Mouse (Mus musculus) cortical plate, adult 2 months (tissue): Measurements from ENCODE around the gene Dlg2. TPM values are rescaled to one million over a fixed set of nuclear protein-coding genes. Genes with fewer than 3 reads are reported as not detected.

Experiments
- H3K27ac ChIP-seq: fragments of 200-500 bp; 2 replicates; pipeline ENCODE4 v1.5.1; 2012; ENCODE audit warnings: low read length, control low read depth, inconsistent platforms; ENCODE audit not compliant: insufficient read depth
- H3K4me1 ChIP-seq: fragments of 200-500 bp; 2 replicates; pipeline ENCODE4 v1.6.1; 2011; ENCODE audit warnings: low read length; ENCODE audit not compliant: control insufficient read depth, insufficient read depth
- H3K4me3 ChIP-seq: fragments of 200-500 bp; 2 replicates; pipeline ENCODE4 v1.5.1; 2011; ENCODE audit warnings: mild to moderate bottlenecking, low read length, control low read depth; ENCODE audit not compliant: insufficient read depth
- CTCF ChIP-seq: fragments of 200-500 bp; IDR thresholded peaks from 2 replicates; pipeline ENCODE4 v1.5.1; 2011; ENCODE audit warnings: mild to moderate bottlenecking, control low read depth, low read length; ENCODE audit not compliant: insufficient read depth; ENCODE audit errors: extremely low read depth
- POLR2A ChIP-seq: fragments of 200-500 bp; IDR thresholded peaks from 2 replicates; pipeline ENCODE4 v1.6.1; 2011; ENCODE audit warnings: mild to moderate bottlenecking, low read length, control low read depth; ENCODE audit not compliant: insufficient read depth; ENCODE audit errors: extremely low read depth
- polyA plus RNA-seq: library from polyadenylated mRNA; depleted of rRNA; stranded (reverse); fragments of >200 nt; gene quantifications from 2 replicates; pipeline ENCODE4 v1.2.3, GENCODE M21; 2012

The Dlg2 gene
- polyA plus RNA-seq, 1 experiment: 139 TPM

DNA sequence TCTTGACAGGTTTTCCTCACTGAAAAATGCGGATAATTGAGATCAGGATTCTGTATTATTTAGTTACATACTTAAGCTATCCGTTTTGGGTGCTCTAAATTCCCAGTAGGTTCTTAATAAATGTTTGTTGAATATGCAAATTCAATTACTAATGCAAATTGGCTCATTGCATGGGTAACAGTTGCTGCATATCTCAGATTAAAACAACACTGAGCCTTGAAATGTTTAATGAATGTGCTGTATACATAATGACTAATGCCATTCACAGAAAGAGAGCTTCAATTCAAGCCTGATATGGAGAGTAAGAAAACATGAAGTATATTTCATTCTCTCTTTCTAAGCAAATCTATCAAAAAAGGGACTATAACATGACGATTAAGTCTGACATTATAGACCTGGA lies 1039.8 kb downstream of the Dlg2 start:
- TF ChIP-seq CTCF (no peak), POLR2A (no peak)
- Histone ChIP-seq H3K4me3 (no peak overlapping the region), H3K27ac (no peak overlapping the region), H3K4me1 (peaks cover 3% of the 10 kb centered on the region)

DNA sequence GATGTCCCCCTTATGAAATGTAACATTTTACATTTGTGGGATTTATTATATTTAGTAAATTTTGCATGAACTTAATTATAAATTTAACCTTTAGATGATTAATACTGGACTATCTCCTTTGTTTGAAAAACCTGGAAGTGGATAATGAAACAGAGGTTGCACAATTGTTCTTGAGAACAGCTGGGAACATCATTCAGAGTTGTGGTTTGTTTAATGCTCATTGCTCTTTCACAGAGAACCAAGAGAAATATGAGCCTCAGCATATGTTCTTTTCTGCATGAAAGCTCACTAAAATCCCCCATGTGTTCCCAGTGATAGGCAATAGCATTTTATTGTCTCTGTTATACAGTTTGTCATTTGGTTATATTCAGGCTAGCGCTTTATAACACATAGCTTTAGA lies 1049.4 kb downstream of the Dlg2 start:
- Histone ChIP-seq H3K4me1 (peaks cover 2% of the 10 kb centered on the region; the same call in 1 of the 2 replicates), H3K4me3 (no peak overlapping the region), H3K27ac (no peak overlapping the region)
- TF ChIP-seq CTCF (no peak), POLR2A (no peak)

DNA sequence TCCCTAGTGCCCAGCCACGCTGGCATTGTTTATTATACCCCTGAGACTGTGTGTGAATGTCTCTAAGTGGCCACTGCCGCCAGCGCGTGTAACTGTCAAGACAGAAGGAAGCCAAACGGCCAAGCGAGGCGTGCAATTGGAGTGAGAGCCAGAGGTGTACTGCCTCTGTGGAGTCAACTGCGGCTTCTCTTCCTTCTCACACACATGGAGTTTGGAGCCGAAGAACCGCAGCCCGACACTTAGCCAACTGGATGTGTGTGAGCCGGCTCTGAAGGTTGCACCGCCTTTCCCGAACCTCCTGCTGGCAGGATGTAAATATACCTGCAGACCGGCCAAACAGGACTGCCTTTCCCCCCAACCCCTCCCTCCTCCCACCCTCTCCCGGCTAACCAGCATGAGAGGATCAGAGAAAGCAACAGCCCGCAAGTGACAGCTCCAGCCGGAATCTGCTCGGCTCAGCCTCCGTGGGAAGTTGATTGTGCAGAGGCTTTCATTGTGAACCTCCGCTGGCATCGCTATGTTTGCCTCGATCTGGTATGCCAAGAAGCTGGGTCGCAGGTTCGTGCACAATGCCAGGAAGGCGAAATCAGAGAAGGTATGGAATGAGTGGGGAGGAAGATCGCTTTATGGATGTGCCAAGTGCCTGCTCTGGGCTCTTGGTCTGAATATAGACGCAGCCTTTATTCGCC lies 1066.3 kb downstream of the Dlg2 start:
- no peaks in the 10 kb centered on the region; the same call in 1 of the 2 replicates for H3K4me1 ChIP-seq
- peak overlapping the region; percentile 57 for H3K4me3 ChIP-seq
- H3K27ac ChIP-seq: no peak overlapping the region
- TF ChIP-seq POLR2A (no peak), CTCF (no peak)

- H3K4me1 ChIP-seq: no peaks in the 10 kb centered on the region; the same call in 1 of the 2 replicates
- peak overlapping the region; percentile 57 for H3K4me3 ChIP-seq
- H3K27ac ChIP-seq: no peak overlapping the region
- TF ChIP-seq CTCF (no peak), POLR2A (no peak)
Measured at GRCm38 (mm10) chr7:91543286-91543650, 1066.8 kb downstream of the Dlg2 start.

DNA sequence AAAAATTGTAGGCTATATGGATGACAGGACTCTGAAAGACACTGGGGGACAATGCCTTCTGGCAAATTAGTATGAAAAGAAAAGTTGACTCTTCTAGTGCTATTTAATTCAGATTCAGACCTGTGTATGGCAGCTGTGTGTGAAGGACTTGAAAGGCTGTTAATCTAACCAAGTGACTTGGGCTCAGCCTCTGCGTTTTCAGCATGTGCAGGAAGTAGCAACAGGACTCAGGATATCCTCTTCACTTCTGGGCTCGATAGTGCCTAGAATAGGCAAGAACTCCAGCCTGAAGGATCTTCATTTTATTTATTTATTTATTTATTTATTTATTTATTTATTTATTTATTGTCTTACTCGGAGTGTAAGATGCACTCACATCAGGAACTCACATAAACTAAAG lies 1068.1 kb downstream of the Dlg2 start:
- H3K4me1 ChIP-seq: no peaks in the 10 kb centered on the region; the same call in 1 of the 2 replicates
- no peak overlapping the region for H3K4me3 ChIP-seq
- no peak for TF ChIP-seq POLR2A
- no peak overlapping the region for H3K27ac ChIP-seq

GRCm38 (mm10) chr7:91548796-91549195 lies 1072.3 kb downstream of the Dlg2 start:
- H3K4me1 ChIP-seq: no peaks in the 10 kb centered on the region
- TF ChIP-seq CTCF (no peak), POLR2A (no peak)
- no peak overlapping the region for H3K27ac ChIP-seq
- no peak overlapping the region for H3K4me3 ChIP-seq

- Histone ChIP-seq H3K4me3 (no peak overlapping the region), H3K27ac (no peak overlapping the region), H3K4me1 (no peaks in the 10 kb centered on the region; the same call in 1 of the 2 replicates)
- TF ChIP-seq POLR2A (no peak), CTCF (no peak)
Measured at GRCm38 (mm10) chr7:91557582-91557981, 1081.1 kb downstream of the Dlg2 start.

GRCm38 (mm10) chr7:91567423-91567822 lies 1091.0 kb downstream of the Dlg2 start:
- H3K4me1 ChIP-seq: peaks cover 3% of the 10 kb centered on the region
- no peak overlapping the region for H3K4me3 ChIP-seq
- TF ChIP-seq CTCF: no peak
- TF ChIP-seq POLR2A: no peak
- H3K27ac ChIP-seq: no peak overlapping the region

DNA sequence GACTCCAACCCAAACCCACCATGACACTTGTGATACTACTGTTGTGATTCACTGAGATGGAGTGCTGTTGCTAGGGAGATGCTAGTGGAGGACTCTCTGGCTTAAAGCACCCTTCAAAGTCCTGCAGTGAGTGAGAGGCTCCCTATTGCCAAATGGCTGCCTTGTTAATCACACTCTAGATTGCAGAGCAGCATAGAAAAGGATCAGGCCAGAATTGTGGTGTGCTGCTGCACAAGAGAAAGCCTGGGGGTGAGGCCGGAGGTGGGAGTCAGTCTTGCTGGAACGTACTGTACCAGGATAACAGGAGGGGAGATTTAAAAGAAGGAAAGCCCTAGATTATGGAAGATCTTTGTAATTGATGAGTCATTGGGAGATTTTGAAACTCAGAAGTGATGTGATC lies 1094.5 kb downstream of the Dlg2 start:
- no peak overlapping the region for H3K27ac ChIP-seq

DNA sequence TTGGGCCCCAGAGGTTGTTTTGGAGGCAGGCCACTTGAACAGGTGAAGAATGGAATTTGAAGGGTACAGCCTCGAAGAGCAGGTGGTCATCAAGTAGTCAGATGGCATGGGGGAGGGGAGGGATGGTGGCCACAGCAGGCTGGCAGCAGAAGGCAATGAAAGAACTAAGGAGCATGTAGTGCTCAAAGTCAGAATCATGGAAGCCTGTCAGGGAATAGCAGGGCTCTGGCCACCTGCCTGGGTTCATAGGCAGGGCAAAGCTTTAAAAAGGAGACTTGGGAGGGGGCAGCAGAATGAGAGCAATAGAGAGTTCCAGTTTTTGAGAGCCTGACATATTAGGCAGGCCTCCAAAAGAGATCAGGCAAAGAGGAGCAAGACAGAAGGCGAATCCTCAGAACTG lies 1096.2 kb downstream of the Dlg2 start:
- Histone ChIP-seq H3K4me3 (no peak overlapping the region), H3K4me1 (peaks cover 4% of the 10 kb centered on the region), H3K27ac (no peak overlapping the region; the same call in 1 of the 2 replicates)
- no peak for TF ChIP-seq CTCF

More for the DNA sequence above, 1094.5 kb downstream of the Dlg2 start:
- H3K4me1 ChIP-seq: peaks cover 4% of the 10 kb centered on the region
- H3K4me3 ChIP-seq: no peak overlapping the region
- TF ChIP-seq POLR2A: no peak
- TF ChIP-seq CTCF: no peak

GRCm38 (mm10) chr7:91573321-91573720 lies 1096.8 kb downstream of the Dlg2 start:
- Histone ChIP-seq H3K4me1 (peaks cover 4% of the 10 kb centered on the region), H3K27ac (no peak overlapping the region)
- TF ChIP-seq POLR2A (no peak), CTCF (no peak)

More at GRCm38 (mm10) chr7:91573321-91573720, 1096.8 kb downstream of the Dlg2 start:
- H3K4me3 ChIP-seq: no peak overlapping the region
